33 mouse cellular contexts compared by ENCODE assay signal in genomic region chr13:112887234-112887633, GRCm38 (mm10).
"Had no signal": no experiment of that assay in that cellular context is flagged by ENCODE, and none has a peak within 500 bp of the region (broad histone marks: within the 10 kb centered on the region; RNA-seq: fewer than 3 reads in every experiment).

No protein-coding gene starts in this region.

- H3K9me3 ChIP-seq: limb, embryonic 10.5 days; limb, embryonic 12.5 days; limb, embryonic 13.5 days; limb, embryonic 15.5 days; liver, embryonic 12.5 days; liver, embryonic 13.5 days; liver, embryonic 15.5 days; lung, embryonic 15.5 days; megakaryocyte, embryonic 14.5 days; midbrain, embryonic 10.5 days; midbrain, embryonic 12.5 days; midbrain, embryonic 13.5 days; midbrain, embryonic 15.5 days; neural tube, embryonic 12.5 days; neural tube, embryonic 13.5 days had no signal

- H3K27me3 ChIP-seq: limb, embryonic 12.5 days; limb, embryonic 13.5 days; limb, embryonic 15.5 days; liver, embryonic 12.5 days; liver, embryonic 13.5 days; liver, embryonic 15.5 days; lung, embryonic 15.5 days; megakaryocyte, embryonic 14.5 days; midbrain, embryonic 12.5 days; midbrain, embryonic 13.5 days; midbrain, embryonic 15.5 days; neural tube, embryonic 12.5 days; neural tube, embryonic 13.5 days had no signal

- H3K9ac ChIP-seq: limb, embryonic 12.5 days; limb, embryonic 13.5 days; limb, embryonic 15.5 days; liver, embryonic 12.5 days; liver, embryonic 13.5 days; liver, embryonic 14.5 days; liver, embryonic 15.5 days; liver, postnatal 0 days; lung, embryonic 14.5 days; lung, embryonic 15.5 days; midbrain, embryonic 12.5 days; midbrain, embryonic 13.5 days; midbrain, embryonic 15.5 days; neural tube, embryonic 12.5 days; neural tube, embryonic 13.5 days had no signal

- H3K4me2 ChIP-seq: limb, embryonic 12.5 days; limb, embryonic 13.5 days; limb, embryonic 15.5 days; liver, embryonic 11.5 days; liver, embryonic 12.5 days; liver, embryonic 13.5 days; liver, embryonic 15.5 days; lung, embryonic 14.5 days; lung, embryonic 15.5 days; midbrain, embryonic 11.5 days; midbrain, embryonic 12.5 days; midbrain, embryonic 13.5 days; midbrain, embryonic 15.5 days; neural tube, embryonic 12.5 days; neural tube, embryonic 13.5 days had no signal

- H3K4me1 ChIP-seq: limb, embryonic 10.5 days; limb, embryonic 12.5 days; limb, embryonic 13.5 days; limb, embryonic 15.5 days; liver, embryonic 12.5 days; liver, embryonic 13.5 days; liver, embryonic 15.5 days; lung, embryonic 15.5 days; megakaryocyte, embryonic 14.5 days; midbrain, embryonic 10.5 days; midbrain, embryonic 12.5 days; midbrain, embryonic 13.5 days; midbrain, embryonic 15.5 days; neural tube, embryonic 12.5 days; neural tube, embryonic 13.5 days had no signal

- ATAC-seq: liver, embryonic 12.5 days; liver, postnatal 0 days; lung, postnatal 0 days; midbrain, embryonic 13.5 days; midbrain, embryonic 15.5 days; midbrain, embryonic 16.5 days had no signal

- H3K27ac ChIP-seq: limb, embryonic 10.5 days; limb, embryonic 12.5 days; limb, embryonic 13.5 days; limb, embryonic 15.5 days; liver, embryonic 12.5 days; liver, embryonic 13.5 days; liver, embryonic 14.5 days; liver, embryonic 15.5 days; lung, embryonic 15.5 days; macrophage; midbrain, embryonic 10.5 days; midbrain, embryonic 12.5 days; midbrain, embryonic 13.5 days; midbrain, embryonic 15.5 days; neural tube, embryonic 12.5 days; neural tube, embryonic 13.5 days had no signal

- H3K4me3 ChIP-seq: limb, embryonic 10.5 days; limb, embryonic 12.5 days; limb, embryonic 13.5 days; limb, embryonic 15.5 days; liver, embryonic 12.5 days; liver, embryonic 13.5 days; liver, embryonic 15.5 days; lung, embryonic 15.5 days; megakaryocyte, embryonic 14.5 days; midbrain, embryonic 10.5 days; midbrain, embryonic 12.5 days; midbrain, embryonic 13.5 days; midbrain, embryonic 15.5 days; myocyte; neural tube, embryonic 12.5 days; neural tube, embryonic 13.5 days had no signal

- DNase-seq: left cerebral cortex, postnatal 4 days; liver; liver, embryonic 13.5 days; liver, postnatal 0 days; lung, adult 18-20 months; lung, adult 2 months; lung, embryonic 14.5 days; lung, postnatal 10 days; lung, postnatal 14 days; lung, postnatal 36 days; lung, postnatal 4 days; midbrain, embryonic 14.5 days had no signal
